Mouse (Mus musculus) spleen, adult 2 months (tissue): ENCODE data around the gene Zfp750.

Source experiments
- CTCF ChIP-seq: fragments of 200-500 bp; IDR thresholded peaks from 2 replicates; pipeline ENCODE4 v1.5.1; 2011; ENCODE audit warnings: mild to moderate bottlenecking, inconsistent platforms; ENCODE audit not compliant: insufficient read depth, insufficient read length, insufficient replicate concordance; ENCODE audit errors: extremely low read depth
- POLR2A ChIP-seq: fragments of 200-500 bp; IDR thresholded peaks from 2 replicates; pipeline ENCODE4 v1.6.1; 2011; ENCODE audit warnings: low read depth, low read length, inconsistent platforms

- TF ChIP-seq POLR2A (no peak), CTCF (no peak)
These were observed 41.1 kb upstream of the Zfp750 start for GRCm38 (mm10) chr11:121560294-121560663.
